In genomic region chr5:31254452-31254851, GRCm38 (mm10) we compare ENCODE assay signal across 10 mouse cellular contexts. TPM values are rescaled to one million over a fixed set of nuclear protein-coding genes. Genes with fewer than 3 reads are reported as not detected.
DNase-seq lines count a peak whose midpoint lies in the region; ATAC-seq lines count a peak whose summit lies in the region.
"Had no signal": no experiment of that assay in that cellular context is flagged by ENCODE, and none has a peak within 500 bp of the region (broad histone marks: within the 10 kb centered on the region; RNA-seq: fewer than 3 reads in every experiment).

No protein-coding gene starts in this region.

- no peaks in the 10 kb centered on the region for H3K27me3 ChIP-seq in heart, embryonic 14.5 days (ENCODE audit: control insufficient read depth, insufficient read depth, low read length)
- H3K27me3 ChIP-seq in limb, embryonic 15.5 days = no peaks in the 10 kb centered on the region

- H3K27ac ChIP-seq in heart, embryonic 14.5 days (replicated peaks in 1 of 2; ENCODE audit: control insufficient read depth in 1 of 2, insufficient read depth in 1 of 2, low read depth in 2 of 2, low read length in 2 of 2) = peak overlapping the region; percentile 48 to 68; a peak in 3 of 4 replicates
- H3K27ac ChIP-seq in limb, embryonic 15.5 days = peak overlapping the region; percentile 48

- no peak overlapping the region for H3K4me3 ChIP-seq in heart, embryonic 14.5 days (ENCODE audit: control insufficient read depth in 1 of 2, insufficient read depth in 1 of 2, low read depth in 1 of 2, low read length in 2 of 2)
- no peak overlapping the region for H3K4me3 ChIP-seq in limb, embryonic 15.5 days

- H3K9ac ChIP-seq in heart, embryonic 14.5 days (ENCODE audit: low read length) = no peak overlapping the region
- no peak overlapping the region for H3K9ac ChIP-seq in limb, embryonic 15.5 days

- ATAC-seq in heart, embryonic 14.5 days (ENCODE audit: insufficient number of reproducible peaks, insufficient read depth, low FRiP score, low read depth) = no peak
- ATAC-seq in limb, embryonic 15.5 days (ENCODE audit: insufficient number of reproducible peaks, low FRiP score, low TSS enrichment, low read depth) = no peak
- ATAC-seq in frontal cortex, adult (ENCODE audit: low TSS enrichment) = no peak

- no peak overlapping the region for H3K4me2 ChIP-seq in heart, embryonic 14.5 days (ENCODE audit: low read length)
- no peak overlapping the region for H3K4me2 ChIP-seq in limb, embryonic 15.5 days

- intact Hi-C loops in left cerebral cortex, postnatal 4 days (cut with DNase I) = no loop called here

- H3K4me1 ChIP-seq in heart, embryonic 14.5 days (ENCODE audit: control insufficient read depth in 2 of 2, insufficient read depth in 2 of 2, low read length in 2 of 2) = peaks cover 8 to 26% of the 10 kb centered on the region in 2 experiments
- H3K4me1 ChIP-seq in limb, embryonic 15.5 days = peaks cover 43% of the 10 kb centered on the region

- H3K36me3 ChIP-seq in heart, embryonic 14.5 days (ENCODE audit: control insufficient read depth, insufficient read depth, low read length) = peaks cover 81% of the 10 kb centered on the region
- H3K36me3 ChIP-seq in limb, embryonic 15.5 days = peaks cover 67% of the 10 kb centered on the region

- DNase-seq in 3T3-L1 (ENCODE audit: low read depth, low spot score) = peak; percentile 10
- peak; percentile 23 for DNase-seq in MN1 (ENCODE audit: low spot score)
- no peak for DNase-seq in frontal cortex, postnatal 36 days (ENCODE audit: low spot score in 2 of 2)
- DNase-seq in right cerebral cortex, postnatal 25 days = no peak
- DNase-seq in left cerebral cortex, postnatal 4 days = no peak
- DNase-seq: spleen, adult 18-20 months had no signal

- no peaks in the 10 kb centered on the region for H3K9me3 ChIP-seq in heart, embryonic 14.5 days (ENCODE audit: control insufficient read depth, low read length)
- H3K9me3 ChIP-seq in limb, embryonic 15.5 days = no peaks in the 10 kb centered on the region

- WGBS in heart, embryonic 14.5 days = 70% methylated on average over 7 of the region's 7 CpGs
- 63% methylated on average over 7 of the region's 7 CpGs for WGBS in limb, embryonic 15.5 days

RNA-seq across cellular contexts. Expression of gene Krtcap3, which starts 3.0 kb away (rescaled TPM):
- polyA plus RNA-seq in heart, embryonic 14.5 days (2014; fragmentation: Nextera tagmentation; extraction: Ambion mirVana) = 4.8 and 5.4 TPM in 2 replicates
- polyA plus RNA-seq in limb, embryonic 15.5 days (2015; fragmentation: Nextera tagmentation; extraction: Ambion mirVana) = 9.6 and 12.8 TPM in 2 replicates
- total RNA-seq in left cerebral cortex, postnatal 4 days (2021) = 1 to 10 TPM; 2.2 to 3.1 TPM

RNA-seq across cellular contexts. Expression of gene Gm9970, which starts 13.4 kb away (rescaled TPM):
- polyA plus RNA-seq in heart, embryonic 14.5 days (2014; fragmentation: Nextera tagmentation; extraction: Ambion mirVana) = 0.41 and 1.1 TPM in 2 replicates
- 0.50 TPM in 1 of 2 replicates, not detected in the other for polyA plus RNA-seq in limb, embryonic 15.5 days (2015; fragmentation: Nextera tagmentation; extraction: Ambion mirVana)
- total RNA-seq in left cerebral cortex, postnatal 4 days (2021) = not detected
- total RNA-seq: hematopoietic stem cell, adult 5-6 weeks had no signal

RNA-seq across cellular contexts. Expression of gene Nrbp1, which starts 13.8 kb away (rescaled TPM):
- polyA plus RNA-seq in heart, embryonic 14.5 days (2014; fragmentation: Nextera tagmentation; extraction: Ambion mirVana) = 124 and 125 TPM in 2 replicates
- 167 and 183 TPM in 2 replicates for polyA plus RNA-seq in limb, embryonic 15.5 days (2015; fragmentation: Nextera tagmentation; extraction: Ambion mirVana)
- 10 to 100 TPM; 91.8 to 94.3 TPM for total RNA-seq in left cerebral cortex, postnatal 4 days (2021)

RNA-seq across cellular contexts. Expression of gene Ppm1g, which starts 34.0 kb away (rescaled TPM):
- 85.4 and 91.1 TPM in 2 replicates for polyA plus RNA-seq in heart, embryonic 14.5 days (2014; fragmentation: Nextera tagmentation; extraction: Ambion mirVana)
- polyA plus RNA-seq in limb, embryonic 15.5 days (2015; fragmentation: Nextera tagmentation; extraction: Ambion mirVana) = 102 and 106 TPM in 2 replicates
- total RNA-seq in left cerebral cortex, postnatal 4 days (2021) = 100 to 1,000 TPM; 144 to 146 TPM

RNA-seq across cellular contexts. Expression of gene Ift172, which starts 36.5 kb away (rescaled TPM):
- polyA plus RNA-seq in heart, embryonic 14.5 days (2014; fragmentation: Nextera tagmentation; extraction: Ambion mirVana) = 22.3 and 28.5 TPM in 2 replicates
- 30.5 and 36.1 TPM in 2 replicates for polyA plus RNA-seq in limb, embryonic 15.5 days (2015; fragmentation: Nextera tagmentation; extraction: Ambion mirVana)
- total RNA-seq in left cerebral cortex, postnatal 4 days (2021) = 10 to 100 TPM; 65.9 to 69.3 TPM

Comparison
In these comparisons a context has a peak if more than half of its experiments do, and no peak if none do; other contexts are left out.
1. DNase-seq: peak in 3T3-L1 (single experiment) and MN1 (single experiment); none in frontal cortex, postnatal 36 days (0 of 2), right cerebral cortex, postnatal 25 days (single experiment) and left cerebral cortex, postnatal 4 days (single experiment).